Mouse (Mus musculus) heart, embryonic 14.5 days (tissue): Measurements from ENCODE around the gene Miga2. TPM values are rescaled to one million over a fixed set of nuclear protein-coding genes. Genes with fewer than 3 reads are reported as not detected.
"Not testable (repeated sequence)": the region's sequence is repeated elsewhere in the genome, so short reads cannot be mapped to it uniquely, and the experiment has no call there.

Experiments
- ATAC-seq: fragments of 200-750 bp; cut with Nextera tagmentation; 2 replicates; pipeline ENCODE4 v1.8.0; 2017; ENCODE audit warnings: low read depth, moderate TSS enrichment; ENCODE audit not compliant: insufficient number of reproducible peaks, insufficient read depth, low FRiP score
- H3K27ac ChIP-seq, 2 experiments: fragments of 200-500 bp in 1 of 2; fragments of 300-500 bp in 1 of 2; sonication (generic) in 1 of 2; replicated peaks in 1 of 2; 2 replicates each; pipeline ENCODE4 v1.5.1; 2012 to 2014; ENCODE audit warnings: low read depth in 2 of 2, low read length in 2 of 2, control low read depth in 1 of 2, mild to moderate bottlenecking in 1 of 2, mixed read lengths in 1 of 2; ENCODE audit not compliant: control insufficient read depth in 1 of 2, insufficient read depth in 1 of 2
- H3K27me3 ChIP-seq: fragments of 300-500 bp; sonication (generic); 2 replicates; pipeline ENCODE4 v1.6.1; 2014; ENCODE audit warnings: mild to moderate bottlenecking, low read length, control low read depth; ENCODE audit not compliant: control insufficient read depth, insufficient read depth
- H3K36me3 ChIP-seq: fragments of 300-500 bp; sonication (generic); 2 replicates; pipeline ENCODE4 v1.6.1; 2014; ENCODE audit warnings: mild to moderate bottlenecking, control low read depth, low read length, mixed read lengths; ENCODE audit not compliant: control insufficient read depth, insufficient read depth
- H3K4me1 ChIP-seq, 2 experiments: fragments of 200-500 bp in 1 of 2; fragments of 300-500 bp in 1 of 2; sonication (generic) in 1 of 2; 2 replicates each; pipeline ENCODE4 v1.6.1; 2012 to 2014; ENCODE audit warnings: low read length in 2 of 2, control low read depth in 1 of 2, mixed read lengths in 1 of 2; ENCODE audit not compliant: control insufficient read depth in 2 of 2, insufficient read depth in 2 of 2
- H3K4me2 ChIP-seq: fragments of 300-500 bp; sonication (generic); 2 replicates; pipeline ENCODE4 v1.6.1; 2014; ENCODE audit warnings: mild to moderate bottlenecking, low read length
- H3K4me3 ChIP-seq, 2 experiments: fragments of 200-500 bp in 1 of 2; fragments of 300-500 bp in 1 of 2; sonication (generic) in 1 of 2; 2 replicates each; pipeline ENCODE4 v1.5.1; 2012 to 2014; ENCODE audit warnings: low read length in 2 of 2, mild to moderate bottlenecking in 2 of 2, control low read depth in 1 of 2, low read depth in 1 of 2, moderate library complexity in 1 of 2; ENCODE audit not compliant: control insufficient read depth in 1 of 2, insufficient read depth in 1 of 2
- H3K9ac ChIP-seq: fragments of 300-500 bp; sonication (generic); 2 replicates; pipeline ENCODE4 v1.6.1; 2014; ENCODE audit warnings: mild to moderate bottlenecking, low read length
- H3K9me3 ChIP-seq: fragments of 300-500 bp; sonication (generic); 2 replicates; pipeline ENCODE4 v1.6.1; 2016; ENCODE audit warnings: low read length, control low read depth; ENCODE audit not compliant: control insufficient read depth
- WGBS: fragments of 180-500 bp; shearing (Covaris S2); extraction: QIAGEN DNeasy Blood & Tissue Kit; methylation state at CpG from one replicate; pipeline ENCODE4 v1.1.7; 2014; 5-methylcytosine and 5-hydroxymethylcytosine counted together
- polyA plus RNA-seq: library from polyadenylated mRNA; unstranded; fragments of >200 nt; fragmentation: Nextera tagmentation; extraction: Ambion mirVana; gene quantifications from 2 replicates; pipeline ENCODE4 v1.2.1, GENCODE M21; 2014

Miga2 gene
- polyA plus RNA-seq, 1 experiment from 2014 or later: 31.6 TPM

- WGBS: under 1% methylated on average over 67 of the region's 67 CpGs
- Histone ChIP-seq H3K4me1 (peaks cover 26 to 41% of the 10 kb centered on the region in 2 experiments), H3K27ac (peak within 1 kb of the TSS; percentile 95 to 97), H3K4me3 (peak within 1 kb of the TSS; percentile 86 to 88), H3K27me3 (no peaks in the 10 kb centered on the region), H3K9ac (peak within 1 kb of the TSS; percentile 95), H3K4me2 (peak within 1 kb of the TSS; percentile 86), H3K9me3 (no peaks in the 10 kb centered on the region), H3K36me3 (peaks cover 20% of the 10 kb centered on the region)
- peak; percentile 83 for ATAC-seq
Observed at GRCm38 (mm10) chr2:30415936-30416648, 52.1 kb downstream of the Miga2 start, which contains the start of gene Ptpa. TSS of gene Ptpa (plus strand) at chr2:30416039.

- H3K36me3 ChIP-seq: peaks cover 17% of the 10 kb centered on the region
- peak overlapping the region; percentile 95 for H3K9ac ChIP-seq
- peaks cover 26 to 40% of the 10 kb centered on the region in 2 experiments for H3K4me1 ChIP-seq
- peak overlapping the region; percentile 86 to 88 for H3K4me3 ChIP-seq
- H3K27me3 ChIP-seq: no peaks in the 10 kb centered on the region
- H3K27ac ChIP-seq: peak overlapping the region; percentile 95 to 97
- H3K4me2 ChIP-seq: peak overlapping the region; percentile 86
- no peak for ATAC-seq
- under 1% methylated on average over 7 of the region's 7 CpGs for WGBS
- H3K9me3 ChIP-seq: no peaks in the 10 kb centered on the region
Observed at GRCm38 (mm10) chr2:30416649-30416965, 52.6 kb downstream of the Miga2 start.

- 67% methylated on average over 6 of the region's 6 CpGs for WGBS
- not testable (repeated sequence) for H3K27me3 ChIP-seq, H3K4me3 ChIP-seq, ATAC-seq, H3K9me3 ChIP-seq
- peak overlapping the region; percentile 86 for H3K4me2 ChIP-seq
- H3K27ac ChIP-seq: peak overlapping the region in 1 of 2 experiments; percentile 97; a peak in 1 of 4 replicates
- peaks cover 11% of the 10 kb centered on the region for H3K36me3 ChIP-seq
- peaks cover 26 to 40% of the 10 kb centered on the region in 2 experiments for H3K4me1 ChIP-seq
- peak overlapping the region; percentile 95 for H3K9ac ChIP-seq
Observed at GRCm38 (mm10) chr2:30417154-30417553, 53.1 kb downstream of the Miga2 start.

GRCm38 (mm10) chr2:30417595-30418165 lies 53.6 kb downstream of the Miga2 start:
- Histone ChIP-seq H3K4me3 (no peak overlapping the region), H3K27me3 (no peaks in the 10 kb centered on the region), H3K9ac (peak overlapping the region; percentile 46; the same call in 1 of the 2 replicates), H3K27ac (no peak overlapping the region), H3K4me2 (peak overlapping the region; percentile 35; the same call in 1 of the 2 replicates), H3K36me3 (peaks cover 10% of the 10 kb centered on the region), H3K9me3 (no peaks in the 10 kb centered on the region), H3K4me1 (peaks cover 26 to 40% of the 10 kb centered on the region in 2 experiments)
- no peak for ATAC-seq
- 64% methylated on average over 5 of the region's 5 CpGs for WGBS

- ATAC-seq: no peak
- Histone ChIP-seq H3K27ac (peak overlapping the region in 1 of 2 experiments; percentile 70; a peak in 1 of 4 replicates), H3K9ac (peak overlapping the region; percentile 46; the same call in 1 of the 2 replicates), H3K4me3 (no peak overlapping the region), H3K36me3 (peaks cover 9% of the 10 kb centered on the region; the same call in 1 of the 2 replicates), H3K4me2 (0 out of 2 replicates have a peak overlapping the region, but pooled peaks have one; percentile 35), H3K9me3 (no peaks in the 10 kb centered on the region), H3K4me1 (peaks cover 26 to 40% of the 10 kb centered on the region in 2 experiments), H3K27me3 (no peaks in the 10 kb centered on the region)
- 75% methylated on average over 6 of the region's 6 CpGs for WGBS
Observed at GRCm38 (mm10) chr2:30418259-30418658, 54.2 kb downstream of the Miga2 start.

- H3K9me3 ChIP-seq: no peaks in the 10 kb centered on the region
- peak overlapping the region; percentile 51; the same call in 1 of the 2 replicates for H3K9ac ChIP-seq
- no peak for ATAC-seq
- H3K27me3 ChIP-seq: no peaks in the 10 kb centered on the region
- H3K36me3 ChIP-seq: peaks cover 9% of the 10 kb centered on the region; the same call in 1 of the 2 replicates
- H3K4me1 ChIP-seq: peaks cover 19 to 32% of the 10 kb centered on the region in 2 experiments
- 19% methylated on average over 10 of the region's 10 CpGs for WGBS
- H3K4me2 ChIP-seq: peak overlapping the region; percentile 35
- H3K4me3 ChIP-seq: no peak overlapping the region; a peak in 1 of 4 replicates
- H3K27ac ChIP-seq: peak overlapping the region; percentile 32 to 70
Observed at GRCm38 (mm10) chr2:30419112-30419511, 55.1 kb downstream of the Miga2 start.

GRCm38 (mm10) chr2:30421432-30421831 lies 57.4 kb downstream of the Miga2 start:
- Histone ChIP-seq H3K4me2 (no peak overlapping the region), H3K4me1 (peaks cover 13 to 23% of the 10 kb centered on the region in 2 experiments), H3K36me3 (peaks cover 13% of the 10 kb centered on the region), H3K27me3 (no peaks in the 10 kb centered on the region), H3K4me3 (no peak overlapping the region), H3K9ac (no peak overlapping the region), H3K27ac (no peak overlapping the region), H3K9me3 (no peaks in the 10 kb centered on the region)
- WGBS: 80% methylated on average over 4 of the region's 4 CpGs
- ATAC-seq: no peak
